Mouse (Mus musculus) left cerebral cortex, postnatal 10 days (tissue): Measurements from ENCODE around the gene Epha10. TPM values are rescaled to one million over a fixed set of nuclear protein-coding genes. Genes with fewer than 3 reads are reported as not detected.
A peak's percentile ranks its signal among the peaks of the same experiment; 100 is the strongest.
"Not testable (repeated sequence)": the region's sequence is repeated elsewhere in the genome, so short reads cannot be mapped to it uniquely, and the experiment has no call there.

Experiments
- DNase-seq, 2 experiments: peaks; one replicate each; pipeline ENCODE4 v3.0.0; 2021 to 2022; ENCODE audit warnings: low spot score in 2 of 2, mixed read lengths in 1 of 2; ENCODE audit errors: extremely low spot score in 1 of 2
- intact Hi-C: fragments of 180-260 bp; cut with DNase I; formaldehyde crosslinking; loops from one replicate; pipeline ENCODE4 v1.15.1; 2025
- total RNA-seq, 2 experiments: library from RNA; stranded (reverse); gene quantifications; 2 replicates each; pipeline ENCODE4 v1.2.3; 2021

The Epha10 gene
- total RNA-seq, 2 experiments from 2014 or later: 25.4 to 27.5 TPM

DNA sequence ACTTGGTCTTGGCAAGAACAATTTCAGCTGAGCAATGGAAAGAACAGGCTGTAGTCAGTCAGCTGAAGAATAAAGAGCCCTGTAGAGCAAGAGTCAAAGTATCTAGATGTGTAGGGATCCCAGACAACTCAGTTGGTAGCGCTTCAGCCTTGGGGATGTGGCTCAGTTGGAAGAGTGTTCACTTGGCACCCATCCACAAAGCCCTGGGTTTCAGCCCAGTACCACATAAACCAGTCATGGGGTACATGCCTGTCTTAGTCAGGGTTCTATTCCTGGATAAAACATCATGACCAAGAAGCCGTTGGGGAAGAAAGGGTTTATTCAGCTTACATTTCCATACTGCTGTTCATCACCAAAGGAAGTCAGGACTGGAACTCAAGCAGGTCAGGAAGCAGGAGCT lies 9.2 kb downstream of the Epha10 start:
- peak in 1 of 2 experiments; percentile 28 for DNase-seq
- intact Hi-C loops: no loop called here

DNA sequence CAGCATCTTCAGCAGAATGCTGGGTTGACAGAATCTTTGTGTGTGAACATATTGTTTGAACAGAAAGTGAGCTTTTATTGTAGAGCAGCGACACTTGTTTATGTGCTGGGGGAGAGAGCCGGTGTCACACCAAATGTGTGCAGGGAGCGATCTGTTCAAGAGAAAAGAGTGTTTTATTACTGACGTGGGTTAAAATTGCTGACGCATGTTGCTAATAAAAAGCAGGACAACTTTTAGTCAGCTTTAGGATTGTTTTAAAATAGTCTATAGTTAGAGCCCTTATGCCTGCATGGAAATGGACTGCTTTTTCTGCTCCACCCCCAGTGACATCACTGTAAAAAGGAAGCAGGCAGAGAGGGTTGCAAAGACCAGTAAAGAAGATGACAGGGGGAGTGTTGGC lies 10.1 kb downstream of the Epha10 start:
- DNase-seq: no peak

DNA sequence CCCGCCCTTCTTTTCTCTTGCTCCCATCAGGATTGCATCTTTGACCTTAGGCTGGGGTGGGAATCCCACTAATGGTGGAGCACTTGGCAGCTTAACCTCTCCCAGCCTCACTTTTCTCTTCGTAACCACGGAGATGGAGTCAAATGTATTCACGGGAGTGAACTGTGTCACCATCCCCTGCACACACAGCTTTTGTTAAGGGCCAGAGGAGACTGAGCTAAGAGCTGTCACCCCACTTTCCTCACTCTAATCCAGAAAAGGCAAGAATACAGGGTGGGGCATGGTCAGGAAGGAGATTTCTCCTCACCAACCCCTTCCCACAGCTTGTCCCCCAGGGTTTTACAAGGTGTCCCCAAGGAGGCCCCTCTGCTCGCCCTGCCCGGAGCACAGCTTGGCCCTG lies 13.1 kb downstream of the Epha10 start:
- no peak for DNase-seq
- intact Hi-C loops: no loop called here

More for the DNA sequence above, 10.1 kb downstream of the Epha10 start:
- intact Hi-C loops: no loop called here

DNA sequence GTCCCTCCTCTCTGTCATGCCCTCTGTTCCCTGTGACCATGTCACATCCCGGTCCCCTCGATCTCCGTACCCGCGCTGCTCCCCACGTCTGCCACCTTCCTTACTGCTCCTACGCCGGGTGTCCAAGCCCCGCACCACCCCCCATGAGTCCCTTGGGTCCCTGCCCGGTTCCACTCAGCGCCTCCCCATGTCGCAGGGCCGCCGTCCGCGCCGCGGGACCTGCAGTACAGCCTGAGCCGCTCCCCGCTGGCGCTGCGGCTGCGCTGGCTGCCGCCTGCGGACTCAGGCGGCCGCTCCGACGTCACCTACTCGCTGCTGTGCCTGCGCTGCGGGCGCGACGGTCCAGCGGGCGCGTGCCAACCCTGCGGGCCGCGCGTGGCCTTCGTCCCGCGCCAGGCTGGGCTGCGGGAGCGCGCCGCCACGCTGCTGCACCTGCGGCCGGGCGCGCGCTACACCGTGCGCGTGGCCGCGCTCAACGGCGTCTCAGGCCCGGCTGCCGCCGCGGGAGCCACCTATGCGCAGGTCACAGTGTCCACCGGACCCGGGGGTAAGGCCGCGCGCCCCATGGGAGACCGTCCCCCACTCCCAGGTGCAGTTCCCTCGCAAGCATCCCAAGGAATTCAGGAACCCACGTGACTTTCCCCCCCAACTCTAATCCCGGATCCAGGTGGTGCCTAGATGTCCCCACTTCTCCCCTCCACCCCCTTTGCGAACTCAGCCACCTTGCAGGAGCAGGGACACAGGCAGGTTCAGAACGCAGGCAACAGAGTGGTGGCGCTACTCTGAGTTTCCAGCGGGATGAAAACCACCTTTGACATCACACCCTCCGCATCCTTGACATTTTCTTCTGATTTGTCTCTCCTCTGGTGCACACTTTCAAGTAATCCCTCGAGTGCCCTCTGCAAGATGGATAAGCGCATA lies 14.1 kb downstream of the Epha10 start:
- intact Hi-C loops: no loop called here

DNA sequence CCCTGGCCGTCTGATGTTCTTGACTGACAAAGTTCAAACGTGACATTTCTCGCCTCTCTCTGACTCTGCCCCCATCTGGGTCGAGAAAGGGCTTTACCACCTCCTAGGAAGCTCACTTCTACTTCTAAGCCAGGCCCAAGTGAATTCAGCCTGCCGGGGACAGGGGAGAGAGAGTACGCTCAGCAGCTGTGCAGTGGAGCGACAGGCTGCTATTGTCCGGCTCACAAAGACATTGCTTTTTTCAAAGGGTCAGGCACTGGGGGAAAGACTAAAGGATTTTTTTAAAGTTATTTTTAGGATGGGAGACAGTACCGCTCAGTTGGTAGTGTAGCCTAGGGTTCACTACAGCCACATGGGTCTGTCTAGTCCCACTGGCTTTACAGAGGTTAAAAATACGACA lies 17.7 kb downstream of the Epha10 start:
- intact Hi-C loops: no loop called here
- no peak for DNase-seq

More for the DNA sequence above, 14.1 kb downstream of the Epha10 start:
- DNase-seq: peak in 1 of 2 experiments; percentile 70

DNA sequence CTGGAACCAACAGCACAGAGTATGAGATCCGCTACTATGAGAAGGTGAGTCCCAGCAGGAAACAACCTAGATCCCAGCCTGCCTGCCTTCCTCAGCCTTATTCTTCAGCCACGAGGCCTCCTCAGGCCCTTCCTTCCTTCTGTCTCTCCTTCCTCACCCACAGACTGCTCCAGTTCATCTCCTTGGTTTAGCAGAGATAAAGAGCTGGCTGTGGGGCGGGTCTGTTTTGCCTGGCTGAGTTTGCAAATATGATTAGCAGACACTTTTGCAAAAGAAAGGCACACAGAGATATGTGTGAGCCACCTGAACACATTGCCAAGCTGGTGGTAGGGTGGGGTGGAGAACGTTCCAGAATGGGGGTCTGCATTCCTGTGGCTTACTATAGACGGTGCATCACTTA lies 19.2 kb downstream of the Epha10 start:
- intact Hi-C loops: no loop called here
- DNase-seq: no peak

DNA sequence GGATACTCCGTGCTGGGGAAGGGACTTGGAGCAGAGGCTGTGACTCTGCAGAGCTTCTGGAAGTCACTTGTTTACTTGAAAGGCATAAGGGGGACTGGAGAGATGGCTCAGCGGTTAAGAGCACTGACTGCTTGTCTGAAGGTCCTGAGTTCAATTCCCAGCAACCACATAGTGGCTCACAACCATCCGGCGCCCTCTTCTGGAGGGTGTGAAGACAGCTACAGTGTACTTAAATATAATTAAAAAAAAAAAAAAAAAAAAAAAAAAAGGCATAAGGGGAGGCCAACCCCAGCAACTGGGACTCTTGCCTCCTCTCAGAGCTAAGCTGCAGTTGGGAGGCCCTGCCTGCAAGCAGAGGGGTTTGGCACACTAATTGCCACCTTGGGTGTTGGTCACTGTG lies 24.7 kb downstream of the Epha10 start:
- intact Hi-C loops: no loop called here
- no peak for DNase-seq

DNA sequence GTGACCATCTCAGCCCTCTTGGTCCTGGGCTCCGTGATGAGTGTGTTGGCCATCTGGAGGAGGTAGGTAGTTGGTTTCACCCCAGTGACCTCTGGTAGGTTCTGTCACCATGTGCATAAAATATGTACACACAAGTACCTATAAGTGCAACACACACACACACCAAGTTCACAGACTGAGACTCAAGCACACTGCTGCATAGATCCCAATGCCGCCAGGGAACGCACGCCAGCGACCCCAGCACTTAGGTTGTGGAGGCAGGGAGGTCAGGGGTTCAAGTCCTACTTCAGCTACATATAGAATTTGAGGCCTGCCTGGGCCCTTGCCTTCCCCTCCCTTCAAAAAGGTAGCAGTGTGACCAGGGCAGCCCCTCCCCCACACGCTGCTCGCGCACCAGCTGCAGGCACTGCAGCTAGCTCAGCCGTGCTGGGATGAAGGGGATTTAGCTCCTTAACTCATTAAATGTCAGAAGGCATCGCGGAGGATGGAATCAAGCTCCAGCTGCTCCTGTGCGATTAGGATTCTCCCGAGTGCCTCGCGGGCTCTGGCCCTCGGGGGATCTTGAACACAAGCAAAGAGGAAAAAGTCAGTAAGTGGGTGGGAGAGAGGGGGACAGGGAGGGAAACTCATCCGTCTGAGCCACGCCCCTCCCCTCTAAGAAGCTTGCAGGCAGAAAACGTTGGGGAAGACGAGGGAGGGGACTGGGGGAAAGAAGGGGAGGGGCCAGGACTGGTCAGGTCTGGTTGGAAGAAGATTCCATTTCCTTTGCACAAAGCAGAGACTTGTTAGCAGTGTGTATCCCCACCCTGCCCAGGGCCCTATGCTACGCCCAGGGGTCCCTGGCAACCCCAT lies 25.5 kb downstream of the Epha10 start:
- intact Hi-C loops: no loop called here
- peak; percentile 31 to 68 for DNase-seq

DNA sequence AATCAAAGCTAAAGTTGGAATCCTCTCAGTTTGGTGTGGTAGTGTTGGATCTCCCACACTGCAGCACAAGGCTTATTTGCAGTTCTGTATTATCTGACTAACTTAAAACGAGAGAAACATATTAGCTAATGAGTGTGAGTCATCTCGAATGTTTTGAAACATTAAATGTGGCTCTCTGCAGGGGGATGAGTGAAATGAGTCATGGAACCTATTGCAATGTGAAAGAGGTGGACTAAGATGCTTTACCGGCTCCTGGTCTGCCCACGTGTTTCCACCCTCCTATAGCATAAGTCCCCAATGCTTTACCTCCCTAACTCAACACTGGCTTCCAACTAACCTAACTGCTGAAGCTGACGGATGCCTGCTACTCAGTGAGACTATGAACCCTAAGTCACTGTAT lies 47.4 kb downstream of the Epha10 start:
- no peak for DNase-seq

DNA sequence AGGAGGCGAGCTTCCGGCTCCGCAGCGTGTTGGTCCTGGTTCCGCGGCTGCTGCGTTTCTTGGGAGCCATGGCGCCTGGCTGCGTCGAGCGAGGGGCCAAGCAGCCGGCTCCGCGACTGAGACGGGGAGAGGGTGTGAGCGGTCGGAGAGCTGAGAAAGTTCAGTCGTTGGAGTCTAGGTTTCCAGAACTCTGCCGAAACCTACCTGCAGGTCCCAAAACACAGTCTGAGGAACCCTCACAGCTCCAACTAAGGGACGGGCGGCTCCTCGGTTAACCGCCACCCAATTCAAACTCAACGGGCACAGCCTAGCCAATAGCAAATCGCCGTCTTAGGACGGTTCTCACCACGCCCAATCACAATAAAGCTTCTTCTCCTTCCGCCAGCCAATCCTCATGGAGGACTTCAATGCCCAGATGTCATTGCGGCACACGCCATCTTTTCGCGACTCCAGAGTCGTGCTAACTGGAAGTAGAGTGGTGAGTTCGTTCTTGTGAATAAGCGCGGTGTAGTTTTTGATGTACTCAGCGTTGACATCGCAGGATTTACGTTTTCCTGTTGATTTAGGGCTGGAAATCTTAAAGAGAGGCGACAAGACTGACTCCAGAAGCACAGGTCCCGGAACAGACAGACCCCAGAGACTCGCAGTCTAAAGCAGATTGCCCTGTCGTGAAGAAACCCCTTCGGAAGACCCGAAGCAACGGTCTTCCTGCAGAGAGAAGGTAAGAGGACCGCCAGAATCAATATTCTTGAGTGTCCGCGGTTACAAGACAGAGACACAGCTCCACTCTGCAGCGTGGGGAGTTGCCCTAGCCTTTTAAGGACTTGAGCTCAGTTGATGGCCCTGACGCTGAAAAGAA lies 56.1 kb downstream of the Epha10 start, which contains the start of gene 9930104L06Rik:
9930104L06Rik (plus strand) TSS at position 436 of the 859 bp plus-strand sequence.
- peak; percentile 95 to 97 for DNase-seq
- intact Hi-C loops: no loop called here

More for the DNA sequence above, 47.4 kb downstream of the Epha10 start:
- intact Hi-C loops: no loop called here

DNA sequence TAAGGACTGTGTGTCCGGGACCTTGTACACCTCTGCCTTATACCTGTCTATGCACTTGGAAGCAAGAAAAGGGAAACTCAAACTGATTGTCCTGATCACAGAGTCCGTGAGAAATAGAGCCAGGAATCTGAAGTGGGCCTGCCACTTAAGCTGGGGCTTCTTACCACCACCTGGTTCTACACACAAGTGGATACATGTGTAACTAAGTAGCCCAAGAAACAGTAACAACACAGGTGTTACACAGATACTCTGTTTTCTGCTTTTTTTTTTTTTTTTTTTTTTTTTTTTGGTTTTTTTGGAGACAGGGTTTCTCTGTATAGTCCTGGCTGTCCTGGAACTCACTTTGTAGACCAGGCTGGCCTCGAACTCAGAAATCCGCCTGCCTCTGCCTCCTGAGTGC lies 58.5 kb downstream of the Epha10 start, which contains the start of gene Cdca8:
Cdca8 (minus strand) TSS at position 101 of the 400 bp plus-strand sequence.
- DNase-seq, intact Hi-C loops: not testable (repeated sequence)

DNA sequence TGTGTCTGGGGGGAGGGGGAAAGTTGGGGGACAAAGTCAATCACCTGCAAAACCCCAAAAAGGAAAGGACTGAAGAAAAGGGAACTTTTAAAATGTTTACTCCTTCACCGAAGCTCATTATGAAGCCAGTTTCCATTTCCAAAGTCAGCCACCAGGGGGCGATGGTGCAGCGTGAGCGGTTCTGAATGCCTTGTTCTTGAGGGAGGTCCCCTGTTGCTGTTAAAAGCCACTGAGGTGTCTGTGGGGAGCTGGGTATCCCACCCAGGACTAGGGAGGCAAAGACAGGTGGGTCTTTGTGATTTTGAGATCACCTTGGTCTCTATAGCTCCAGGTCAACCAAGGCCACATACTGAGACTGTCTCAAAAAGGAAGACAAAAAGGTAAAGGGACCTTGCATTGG lies 62.3 kb downstream of the Epha10 start:
- intact Hi-C loops: loop anchor here (1.0 kb wide), 1 partner anchor 116 kb away; no protein-coding TSS in a partner anchor
- peak; percentile 69 to 77 for DNase-seq

DNA sequence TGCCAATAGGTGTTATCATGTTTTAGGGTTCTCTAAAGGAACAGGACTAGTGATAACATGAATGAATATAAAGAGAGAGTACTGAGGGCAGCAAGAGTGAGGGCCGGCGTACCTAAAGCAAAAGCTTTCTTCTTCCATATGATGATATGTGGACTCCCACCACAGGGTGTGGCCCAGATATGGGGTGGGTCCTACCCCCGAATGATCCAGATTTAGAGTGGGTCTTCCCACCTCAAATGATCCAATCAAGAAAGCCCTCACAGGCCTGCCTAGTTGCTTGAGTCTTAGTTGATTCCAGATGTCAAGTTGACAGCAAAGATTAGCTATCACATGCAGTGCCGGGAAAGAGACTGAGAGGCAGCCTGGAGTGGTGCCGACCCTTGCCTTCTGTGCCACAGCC lies 63.1 kb downstream of the Epha10 start:
- intact Hi-C loops: loop anchor here (1.0 kb wide), 1 partner anchor 116 kb away; no protein-coding TSS in a partner anchor
- DNase-seq: no peak

DNA sequence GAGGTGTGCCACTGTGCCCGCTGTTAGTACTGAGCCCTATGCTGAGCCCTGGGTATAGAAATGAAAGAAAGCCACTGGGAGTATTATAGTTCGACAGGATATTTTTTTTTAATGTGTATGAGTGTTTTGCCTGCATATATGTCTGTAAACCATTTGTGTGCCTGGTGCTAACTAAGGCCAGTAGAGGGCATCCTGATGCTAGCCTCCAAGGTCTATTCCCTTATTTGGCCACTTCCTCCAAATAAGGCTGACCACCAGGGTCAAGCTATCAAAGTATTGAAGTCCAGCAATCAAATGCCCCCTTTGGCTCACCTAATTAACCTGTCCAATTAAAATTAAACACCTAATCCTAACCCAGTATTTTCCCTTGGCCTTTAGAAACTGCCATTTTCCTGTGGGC lies 64.3 kb downstream of the Epha10 start:
- intact Hi-C loops: no loop called here
- DNase-seq: no peak

DNA sequence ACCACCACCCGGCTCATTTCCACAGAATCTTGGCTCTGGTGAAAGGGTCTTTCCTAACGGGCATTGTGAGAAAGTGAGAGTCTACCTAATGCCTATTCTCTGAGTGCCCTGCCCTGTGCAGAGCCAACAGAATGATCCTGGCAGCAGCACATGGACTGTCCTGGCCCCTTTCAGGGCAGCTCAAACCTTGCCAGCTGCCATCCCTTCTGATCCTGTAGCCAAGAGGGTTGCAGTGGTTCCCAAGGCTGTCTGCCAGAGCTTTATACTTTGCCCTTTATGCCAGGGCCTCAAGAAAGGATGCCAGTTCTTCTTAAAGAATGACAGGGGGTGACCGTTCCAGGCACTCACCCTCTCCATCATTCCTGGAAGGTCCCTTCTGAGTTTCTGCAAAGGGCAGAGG lies 68.8 kb downstream of the Epha10 start:
- DNase-seq: no peak
- intact Hi-C loops: no loop called here

DNA sequence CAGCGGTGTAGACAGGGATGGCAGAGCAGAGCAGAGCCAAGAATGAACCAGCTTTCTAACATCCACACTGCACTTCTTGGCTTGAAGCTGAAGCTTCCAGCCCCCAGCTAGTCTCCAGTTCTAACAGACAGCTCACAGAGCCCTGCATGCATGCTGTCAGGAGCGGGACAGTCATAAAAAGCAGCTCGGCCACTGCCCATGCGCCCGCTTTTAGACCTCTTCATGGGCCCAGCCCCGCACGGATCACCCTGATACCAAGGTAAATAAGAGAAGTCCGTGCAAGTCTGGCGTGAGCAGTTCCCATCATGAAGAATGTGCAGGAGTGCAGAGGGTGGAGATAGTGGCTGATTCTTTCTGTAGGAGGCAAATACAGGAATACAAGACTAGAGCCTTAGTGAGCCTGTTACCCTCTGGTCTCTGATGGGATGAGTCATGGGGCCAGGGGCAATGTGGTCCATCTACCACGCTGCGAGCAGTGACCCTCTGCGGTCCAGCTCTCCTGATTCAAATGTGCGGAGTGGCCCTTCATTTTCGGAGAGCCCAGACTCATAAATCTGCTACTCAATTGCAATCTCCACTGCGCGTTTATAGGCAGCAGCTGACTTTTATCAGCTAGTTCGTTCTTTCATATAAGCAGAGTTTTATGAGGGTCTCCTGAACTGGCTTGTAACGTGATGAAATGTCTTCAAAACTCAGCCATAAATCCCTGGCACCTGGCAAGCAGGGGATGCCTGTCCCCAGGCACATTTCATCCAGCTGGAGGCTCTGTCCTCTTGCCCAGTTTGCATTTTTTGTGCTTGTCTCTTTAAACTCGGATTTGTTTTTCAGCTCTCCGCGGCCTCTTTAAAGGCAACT lies 69.7 kb downstream of the Epha10 start:
- intact Hi-C loops: no loop called here
- DNase-seq: no peak

DNA sequence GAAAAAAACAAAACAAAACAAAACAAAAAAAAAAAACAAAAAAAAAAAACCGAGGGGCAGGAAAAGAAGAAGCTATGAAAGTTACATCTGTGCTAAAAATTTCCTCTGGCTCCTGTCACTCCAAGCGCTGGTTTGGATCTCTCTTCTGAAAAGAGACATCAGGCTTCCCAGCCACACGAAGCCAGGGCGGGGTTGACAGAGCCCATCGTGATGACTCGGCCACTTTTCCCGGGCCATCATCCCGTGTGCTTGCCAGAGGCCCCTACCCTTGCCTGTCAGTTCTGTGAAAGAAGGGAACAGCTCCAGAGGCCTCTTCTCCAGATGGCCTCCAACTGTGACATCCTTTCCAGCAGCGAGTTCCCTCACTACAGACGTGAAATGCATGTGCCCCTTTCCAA lies 70.3 kb downstream of the Epha10 start:
- DNase-seq: no peak
- intact Hi-C loops: no loop called here

DNA sequence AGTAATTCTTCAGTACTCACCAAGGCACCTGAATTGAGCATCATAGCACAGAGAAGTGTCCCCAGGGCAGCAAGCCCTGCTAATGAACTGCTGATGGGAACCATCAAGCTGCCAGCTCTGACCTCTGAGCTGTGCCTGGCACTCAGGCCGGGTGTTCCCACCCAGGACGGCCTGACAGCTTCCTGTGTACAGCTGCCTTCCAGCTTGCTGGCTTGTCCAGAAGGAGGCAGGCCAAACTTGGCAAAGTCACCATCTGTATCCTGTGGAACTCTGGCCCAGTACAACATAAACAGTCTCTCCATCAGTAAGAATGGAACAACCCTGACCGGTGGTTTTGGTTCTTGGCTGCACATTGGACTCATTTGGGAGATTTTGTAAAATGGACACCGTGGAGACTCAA lies 72.8 kb downstream of the Epha10 start:
- no peak for DNase-seq
- intact Hi-C loops: no loop called here
